Mouse (Mus musculus) neural tube, embryonic 13.5 days (tissue): ENCODE measurements around the gene Clip2. TPM values are rescaled to one million over a fixed set of nuclear protein-coding genes. Genes with fewer than 3 reads are reported as not detected.

Source experiments
- ATAC-seq: fragments of 200-750 bp; cut with Nextera tagmentation; 2 replicates; pipeline ENCODE4 v1.8.0; 2017; ENCODE audit warnings: low read depth, mild to moderate bottlenecking, moderate TSS enrichment, moderate library complexity
- H3K27ac ChIP-seq: fragments of 300-500 bp; sonication (generic); replicated peaks from 2 replicates; pipeline ENCODE4 v1.5.1; 2015; ENCODE audit warnings: moderate library complexity, mild to moderate bottlenecking, inconsistent platforms
- H3K27me3 ChIP-seq: fragments of 300-500 bp; sonication (generic); 2 replicates; pipeline ENCODE4 v1.6.1; 2015; ENCODE audit warnings: mild to moderate bottlenecking, inconsistent platforms
- H3K36me3 ChIP-seq: fragments of 300-500 bp; sonication (generic); 2 replicates; pipeline ENCODE4 v1.6.1; 2015; ENCODE audit warnings: mild to moderate bottlenecking, inconsistent platforms
- H3K4me1 ChIP-seq: fragments of 300-500 bp; sonication (generic); replicated peaks from 2 replicates; pipeline ENCODE4 v1.6.1; 2015; ENCODE audit warnings: inconsistent platforms
- H3K4me2 ChIP-seq: fragments of 300-500 bp; sonication (generic); 2 replicates; pipeline ENCODE4 v1.6.1; 2015; ENCODE audit warnings: inconsistent platforms, mild to moderate bottlenecking, moderate library complexity
- H3K4me3 ChIP-seq: fragments of 300-500 bp; sonication (generic); 2 replicates; pipeline ENCODE4 v1.5.1; 2015; ENCODE audit warnings: mild to moderate bottlenecking, inconsistent platforms
- H3K9ac ChIP-seq: fragments of 300-500 bp; sonication (generic); 2 replicates; pipeline ENCODE4 v1.6.1; 2015; ENCODE audit warnings: moderate library complexity, mild to moderate bottlenecking, inconsistent platforms
- H3K9me3 ChIP-seq: fragments of 300-500 bp; sonication (generic); 2 replicates; pipeline ENCODE4 v1.6.1; 2016; ENCODE audit warnings: inconsistent platforms
- WGBS: fragments of 180-500 bp; shearing (Covaris S2); methylation state at CpG from one replicate; pipeline ENCODE4 v1.1.7; 2015; 5-methylcytosine and 5-hydroxymethylcytosine counted together
- polyA plus RNA-seq: library from polyadenylated mRNA; unstranded; fragments of >200 nt; fragmentation: Nextera tagmentation; extraction: Ambion mirVana; gene quantifications from 2 replicates; pipeline ENCODE4 v1.2.1, GENCODE M21; 2015

The Clip2 gene
- polyA plus RNA-seq, 1 experiment from 2014 or later, result 11.9 TPM

DNA sequence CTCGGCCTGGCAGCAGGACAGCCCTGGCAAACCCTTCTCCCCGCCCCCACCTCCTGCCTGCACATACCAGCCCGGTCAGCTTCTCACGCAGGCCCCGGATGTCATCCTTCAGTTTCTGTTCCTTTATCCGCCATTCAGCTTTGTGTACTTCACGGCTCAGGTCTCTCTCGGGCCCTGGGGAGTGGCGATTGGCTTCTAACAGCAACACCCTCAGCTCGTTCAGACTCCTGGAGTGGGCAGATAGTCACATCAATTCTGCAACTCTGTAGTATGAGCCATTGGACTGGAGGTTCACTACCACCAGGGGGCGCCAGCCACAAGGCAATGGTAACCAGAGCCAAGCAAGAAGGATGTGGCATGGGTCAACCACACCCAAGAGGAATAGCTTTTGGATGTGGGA is 58.1 kb downstream of the Clip2 start:
- peaks cover 9% of the 10 kb centered on the region for H3K4me1 ChIP-seq

DNA sequence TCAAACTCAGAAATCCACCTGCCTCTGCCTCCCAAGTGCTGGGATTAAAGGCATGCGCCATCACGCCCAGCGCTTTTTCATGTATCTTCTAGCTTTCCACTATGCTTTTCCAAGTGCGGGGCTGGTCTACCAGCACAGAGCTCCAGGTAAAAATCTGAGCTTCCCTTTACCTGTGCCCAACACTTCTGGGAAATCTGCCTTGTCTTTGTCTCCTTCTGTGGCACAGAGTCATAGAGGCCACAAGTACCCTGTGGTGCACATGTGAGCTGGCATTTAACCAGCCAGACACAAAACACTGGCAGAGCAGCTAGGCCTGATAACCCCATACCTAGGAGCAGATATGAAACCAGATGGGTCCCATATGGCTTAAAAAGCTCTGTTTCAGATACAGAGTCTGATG is 59.3 kb downstream of the Clip2 start:
- 98% methylated on average over 4 of the region's 4 CpGs for WGBS

More for the DNA sequence above, 58.1 kb downstream of the Clip2 start:
- Histone ChIP-seq H3K9ac (no peak overlapping the region), H3K36me3 (peaks cover 98% of the 10 kb centered on the region), H3K4me2 (no peak overlapping the region), H3K4me3 (no peak overlapping the region), H3K9me3 (no peaks in the 10 kb centered on the region), H3K27me3 (no peaks in the 10 kb centered on the region), H3K27ac (no peak overlapping the region)
- peak; percentile 40; the same call in 1 of the 2 replicates for ATAC-seq
- WGBS, result 56% methylated on average over 11 of the region's 11 CpGs

DNA sequence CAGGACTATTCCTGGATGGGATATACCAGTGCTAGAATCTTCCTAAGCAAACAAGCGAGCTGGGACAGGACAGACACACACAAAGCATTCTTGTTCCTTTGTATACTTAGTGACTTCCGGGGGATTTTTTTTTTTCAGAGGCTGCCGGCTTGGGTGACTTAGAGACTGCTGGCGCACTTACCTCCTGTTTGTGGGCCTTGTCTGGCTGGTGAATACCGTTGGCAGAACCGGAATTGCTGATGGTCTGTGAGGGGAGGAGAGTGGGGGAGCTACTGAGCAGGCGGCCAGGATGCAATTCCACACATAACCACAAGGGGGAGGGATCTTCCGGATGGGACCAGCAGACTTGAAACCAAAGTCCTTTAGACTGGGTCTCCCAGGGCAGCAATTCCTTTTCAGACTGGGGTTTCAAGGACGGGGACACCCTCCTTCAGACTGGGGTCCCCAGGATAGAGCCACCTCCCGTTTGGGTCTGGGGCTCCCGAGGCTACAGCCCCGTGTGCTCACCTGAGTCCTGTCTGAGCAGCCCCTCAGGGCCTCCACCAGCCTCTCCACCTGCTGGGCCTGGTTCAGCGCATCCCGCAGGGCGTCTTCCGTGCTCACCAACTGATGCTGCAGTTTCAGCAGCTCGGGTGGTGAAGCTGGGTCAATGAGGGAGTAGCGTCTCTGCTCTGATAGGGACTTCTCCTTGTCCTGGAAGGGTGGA is 60.4 kb downstream of the Clip2 start:
- Histone ChIP-seq H3K4me1 (peaks cover 23% of the 10 kb centered on the region), H3K4me2 (no peak overlapping the region), H3K36me3 (peaks cover 83% of the 10 kb centered on the region), H3K27ac (0 out of 2 replicates have a peak overlapping the region, but pooled peaks have one; percentile 33), H3K27me3 (no peaks in the 10 kb centered on the region), H3K9ac (no peak overlapping the region), H3K4me3 (no peak overlapping the region), H3K9me3 (no peaks in the 10 kb centered on the region)
- ATAC-seq, result no peak; the same call in 1 of the 2 replicates
- 30% methylated on average over 18 of the region's 18 CpGs for WGBS

More for the DNA sequence above, 59.3 kb downstream of the Clip2 start:
- H3K27ac ChIP-seq, result no peak overlapping the region
- no peak overlapping the region for H3K4me2 ChIP-seq
- ATAC-seq, result no peak
- H3K4me3 ChIP-seq, result no peak overlapping the region
- no peak overlapping the region for H3K9ac ChIP-seq
- peaks cover 19% of the 10 kb centered on the region for H3K4me1 ChIP-seq
- no peaks in the 10 kb centered on the region for H3K9me3 ChIP-seq
- no peaks in the 10 kb centered on the region for H3K27me3 ChIP-seq
- H3K36me3 ChIP-seq, result peaks cover 93% of the 10 kb centered on the region

DNA sequence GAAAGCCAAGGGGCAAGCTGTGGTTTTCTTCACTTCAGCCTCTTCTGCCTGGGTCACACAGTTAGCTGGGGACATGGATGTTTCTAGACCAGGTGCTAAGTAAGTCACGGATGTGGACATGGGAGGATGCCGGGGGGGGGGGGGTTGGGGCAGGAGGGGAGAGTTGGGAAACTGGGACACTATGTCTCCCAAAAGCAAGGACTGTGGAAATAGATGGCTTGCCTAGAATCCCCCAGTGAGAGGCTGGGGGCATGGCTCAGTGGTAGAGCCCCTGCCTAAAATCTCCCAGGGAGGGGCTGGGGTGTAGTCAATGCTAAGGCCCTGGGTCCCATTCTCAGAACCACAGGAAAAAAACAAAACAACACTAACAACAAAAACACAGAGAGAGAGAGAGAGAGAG is 61.0 kb downstream of the Clip2 start:
- H3K9ac ChIP-seq, result no peak overlapping the region
- no peak for ATAC-seq
- H3K27ac ChIP-seq, result no peak overlapping the region
- WGBS, result 78% methylated on average over 2 of the region's 2 CpGs
- peaks cover 23% of the 10 kb centered on the region for H3K4me1 ChIP-seq
- H3K4me3 ChIP-seq, result no peak overlapping the region
- no peaks in the 10 kb centered on the region for H3K27me3 ChIP-seq
- H3K4me2 ChIP-seq, result no peak overlapping the region
- H3K9me3 ChIP-seq, result no peaks in the 10 kb centered on the region
- peaks cover 76% of the 10 kb centered on the region for H3K36me3 ChIP-seq

DNA sequence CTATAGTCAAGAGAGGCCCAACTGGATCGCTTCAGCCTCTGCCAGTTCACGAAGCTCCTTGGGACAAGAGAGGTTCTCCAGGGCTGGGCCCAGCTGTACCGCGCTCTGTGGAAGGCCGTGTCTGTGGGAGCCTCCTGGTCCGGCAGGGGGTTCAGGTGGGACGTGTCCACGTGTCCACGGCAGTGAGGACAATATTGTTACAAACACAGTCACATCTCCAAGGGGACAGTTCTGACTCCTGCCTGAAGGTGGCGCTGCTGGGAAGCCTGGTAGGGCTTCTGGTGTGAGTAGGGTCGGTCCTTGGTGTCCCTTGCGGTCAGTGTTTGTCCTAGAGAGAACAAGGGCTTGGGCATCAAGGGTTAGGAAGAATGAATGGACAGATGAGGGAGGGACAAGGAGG is 61.8 kb downstream of the Clip2 start:
- Histone ChIP-seq H3K4me1 (peaks cover 23% of the 10 kb centered on the region), H3K27ac (no peak overlapping the region), H3K9me3 (no peaks in the 10 kb centered on the region), H3K4me2 (no peak overlapping the region), H3K9ac (no peak overlapping the region), H3K27me3 (no peaks in the 10 kb centered on the region), H3K4me3 (no peak overlapping the region), H3K36me3 (peaks cover 69% of the 10 kb centered on the region)
- ATAC-seq, result no peak
- WGBS, result 93% methylated on average over 12 of the region's 12 CpGs

DNA sequence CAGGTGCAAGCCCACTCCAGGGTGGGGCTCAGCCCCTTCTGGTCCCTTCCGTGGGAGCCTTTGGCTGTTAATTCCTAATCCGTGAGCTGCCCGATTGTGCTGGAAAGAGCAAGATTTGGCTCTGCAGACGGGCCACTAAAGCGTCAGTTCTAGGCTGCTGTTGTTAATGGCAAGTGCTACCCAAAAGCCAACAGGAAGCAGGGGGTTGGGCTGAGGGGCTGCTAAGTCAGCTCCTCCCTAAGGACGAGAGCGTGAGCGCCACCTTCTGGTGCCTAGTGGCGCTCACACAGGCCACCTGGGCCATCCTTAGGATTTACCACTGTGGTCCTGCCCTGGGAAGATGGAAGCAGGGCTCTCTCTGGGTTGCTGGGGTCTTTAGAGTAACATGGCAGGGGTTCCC is 62.7 kb downstream of the Clip2 start:
- no peak overlapping the region for H3K27ac ChIP-seq
- 29% methylated on average over 9 of the region's 9 CpGs for WGBS
- H3K27me3 ChIP-seq, result no peaks in the 10 kb centered on the region
- no peak overlapping the region for H3K9ac ChIP-seq
- peaks cover 60% of the 10 kb centered on the region for H3K36me3 ChIP-seq
- H3K4me3 ChIP-seq, result no peak overlapping the region
- H3K4me1 ChIP-seq, result peaks cover 23% of the 10 kb centered on the region
- no peak overlapping the region for H3K4me2 ChIP-seq
- ATAC-seq, result no peak
- no peaks in the 10 kb centered on the region for H3K9me3 ChIP-seq

DNA sequence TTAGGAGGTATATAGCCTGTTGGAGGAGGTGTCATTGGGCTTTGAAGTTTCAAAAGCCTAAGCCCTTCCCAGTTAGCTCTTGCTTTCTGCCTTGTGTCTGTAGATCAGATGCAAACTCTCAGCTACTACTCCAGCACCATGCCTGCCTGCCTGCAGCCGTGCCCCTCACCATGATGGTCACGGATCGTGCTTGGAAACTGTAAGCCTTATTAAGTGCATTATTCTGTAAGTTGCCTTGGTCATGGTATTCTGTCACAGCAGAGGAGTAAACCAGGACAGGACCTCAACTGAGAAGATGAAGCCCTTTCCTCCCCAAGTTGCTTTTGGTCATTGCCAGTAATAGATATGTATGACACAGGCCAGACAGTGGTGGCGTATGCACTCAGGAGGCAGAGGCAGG is 63.6 kb downstream of the Clip2 start:
- H3K9me3 ChIP-seq, result no peaks in the 10 kb centered on the region
- WGBS, result 85% methylated on average over 4 of the region's 4 CpGs
- H3K36me3 ChIP-seq, result peaks cover 50% of the 10 kb centered on the region
- H3K4me1 ChIP-seq, result peaks cover 23% of the 10 kb centered on the region
- H3K27ac ChIP-seq, result peak overlapping the region; percentile 62
- H3K27me3 ChIP-seq, result no peaks in the 10 kb centered on the region
- H3K4me2 ChIP-seq, result no peak overlapping the region
- no peak overlapping the region for H3K9ac ChIP-seq
- H3K4me3 ChIP-seq, result no peak overlapping the region
- no peak for ATAC-seq

DNA sequence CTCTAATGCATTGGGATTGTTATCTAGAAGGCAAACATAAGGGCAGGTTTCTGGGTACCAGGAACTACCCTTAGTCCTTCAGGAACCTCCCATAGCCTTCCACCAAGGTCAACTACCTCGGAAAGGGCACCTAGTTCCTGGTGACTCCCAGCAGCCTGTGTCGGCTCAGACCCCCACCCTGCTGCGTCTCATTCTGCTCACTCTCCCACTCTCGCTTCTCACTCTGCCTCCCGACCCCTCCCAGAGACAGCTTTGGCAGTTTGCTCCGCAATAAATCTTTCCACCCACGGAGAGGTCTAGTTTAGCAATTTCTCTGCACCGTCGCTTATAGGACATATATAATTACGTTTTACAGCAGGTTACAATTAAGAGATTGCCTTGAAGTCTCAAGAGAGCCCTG is 64.2 kb downstream of the Clip2 start:
- no peak overlapping the region for H3K9ac ChIP-seq
- H3K4me3 ChIP-seq, result no peak overlapping the region
- no peaks in the 10 kb centered on the region for H3K9me3 ChIP-seq
- no peak for ATAC-seq
- H3K27me3 ChIP-seq, result no peaks in the 10 kb centered on the region
- H3K4me1 ChIP-seq, result peaks cover 23% of the 10 kb centered on the region
- peaks cover 44% of the 10 kb centered on the region for H3K36me3 ChIP-seq
- H3K4me2 ChIP-seq, result no peak overlapping the region
- peak overlapping the region; percentile 62 for H3K27ac ChIP-seq
- WGBS, result 35% methylated on average over 10 of the region's 10 CpGs

DNA sequence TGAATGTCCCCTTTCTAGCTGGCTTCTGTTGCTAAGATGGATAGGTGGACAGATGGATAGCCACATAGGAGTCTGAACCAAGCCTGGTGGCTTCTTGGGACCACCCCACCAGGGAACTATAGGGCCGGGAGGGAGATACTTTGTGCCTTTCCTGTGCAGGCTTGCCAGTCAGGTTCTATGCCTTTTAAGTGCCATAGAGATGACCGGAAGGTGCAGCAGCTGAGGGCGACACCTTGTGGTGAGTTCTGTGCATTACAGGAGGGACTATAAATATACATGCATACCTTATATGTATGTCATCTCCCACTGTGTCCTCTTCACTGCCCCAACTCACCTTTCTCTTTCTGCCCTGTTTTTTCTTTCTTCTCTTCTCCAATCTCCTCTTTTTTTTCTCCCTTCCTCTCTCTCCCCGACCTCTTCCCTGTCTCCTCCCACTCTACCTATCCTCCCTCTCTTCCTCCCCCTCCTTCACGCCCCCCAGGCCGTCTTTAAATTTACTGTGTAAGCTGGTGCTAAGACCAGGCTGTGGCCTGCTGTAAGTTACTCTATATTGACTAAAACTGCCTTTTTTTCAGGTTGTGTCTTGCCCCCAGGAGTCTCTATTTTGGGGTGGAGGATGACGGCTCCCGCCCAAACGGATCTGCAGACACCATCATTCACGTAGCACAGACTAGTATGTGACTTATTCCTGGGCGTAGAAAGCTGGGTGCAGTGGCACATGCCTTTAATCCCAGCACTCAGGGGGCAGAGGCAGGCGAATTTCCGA is 66.2 kb downstream of the Clip2 start:
- WGBS, result 61% methylated on average over 13 of the region's 13 CpGs
- Histone ChIP-seq H3K36me3 (peaks cover 27% of the 10 kb centered on the region), H3K9me3 (no peaks in the 10 kb centered on the region), H3K27ac (no peak overlapping the region), H3K4me1 (peaks cover 20% of the 10 kb centered on the region), H3K27me3 (no peaks in the 10 kb centered on the region), H3K9ac (no peak overlapping the region), H3K4me2 (no peak overlapping the region), H3K4me3 (no peak overlapping the region)
- peak; percentile 54; the same call in 1 of the 2 replicates for ATAC-seq

DNA sequence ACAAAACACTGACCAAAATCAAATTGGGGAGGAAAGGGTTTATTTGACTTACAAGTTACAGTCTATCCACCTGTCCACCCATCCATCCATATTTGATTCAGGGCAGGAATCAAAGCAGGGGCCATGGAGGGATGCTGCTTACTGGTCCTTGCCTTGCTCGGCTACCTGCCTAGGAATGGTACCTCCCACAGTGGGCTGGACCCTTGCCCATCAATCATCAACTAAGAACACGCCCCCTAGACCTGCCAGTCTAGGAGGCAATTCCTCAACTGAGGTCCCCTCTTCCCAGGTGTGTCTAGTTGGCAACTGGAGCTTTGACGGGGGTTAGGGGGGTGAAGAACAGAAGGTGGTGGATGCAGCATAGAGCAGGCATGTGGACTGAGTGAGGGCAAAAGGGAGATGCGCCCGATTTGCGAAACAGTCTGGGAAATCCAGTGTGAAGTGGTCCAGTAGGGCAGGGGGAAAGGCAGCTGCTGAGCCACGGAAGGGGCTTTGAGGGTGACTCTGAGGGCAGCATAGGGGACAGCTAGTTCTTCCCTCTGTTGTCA is 67.0 kb downstream of the Clip2 start:
- Histone ChIP-seq H3K9ac (no peak overlapping the region), H3K9me3 (no peaks in the 10 kb centered on the region), H3K27me3 (no peaks in the 10 kb centered on the region), H3K27ac (no peak overlapping the region), H3K4me2 (no peak overlapping the region), H3K4me1 (peaks cover 20% of the 10 kb centered on the region), H3K4me3 (no peak overlapping the region), H3K36me3 (peaks cover 18% of the 10 kb centered on the region)
- 79% methylated on average over 7 of the region's 7 CpGs for WGBS
- ATAC-seq, result no peak

DNA sequence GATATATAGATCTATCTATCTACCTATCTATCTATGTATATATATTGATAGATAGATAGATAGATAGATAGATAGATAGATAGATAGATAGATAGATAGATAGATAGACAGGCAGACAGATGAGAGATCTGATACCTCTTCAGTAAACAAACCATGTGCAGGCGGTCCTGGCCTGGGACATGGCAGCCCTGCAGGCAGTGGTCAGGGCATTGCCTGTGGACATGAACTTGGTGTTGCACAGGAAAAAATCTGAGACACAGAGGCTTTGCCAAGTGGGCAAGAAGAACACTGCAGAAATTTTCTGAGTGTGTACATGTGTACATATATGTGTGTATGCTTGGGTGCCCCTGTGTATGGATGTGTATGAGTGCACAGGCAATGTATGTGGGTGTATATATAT is 68.9 kb downstream of the Clip2 start:
- Histone ChIP-seq H3K27ac (no peak overlapping the region), H3K27me3 (no peaks in the 10 kb centered on the region), H3K9ac (no peak overlapping the region), H3K36me3 (no peaks in the 10 kb centered on the region), H3K4me2 (no peak overlapping the region), H3K4me3 (no peak overlapping the region), H3K4me1 (peaks cover 7% of the 10 kb centered on the region), H3K9me3 (no peaks in the 10 kb centered on the region)
- WGBS, result 93% methylated on average over 1 of the region's 1 CpGs
- ATAC-seq, result no peak

DNA sequence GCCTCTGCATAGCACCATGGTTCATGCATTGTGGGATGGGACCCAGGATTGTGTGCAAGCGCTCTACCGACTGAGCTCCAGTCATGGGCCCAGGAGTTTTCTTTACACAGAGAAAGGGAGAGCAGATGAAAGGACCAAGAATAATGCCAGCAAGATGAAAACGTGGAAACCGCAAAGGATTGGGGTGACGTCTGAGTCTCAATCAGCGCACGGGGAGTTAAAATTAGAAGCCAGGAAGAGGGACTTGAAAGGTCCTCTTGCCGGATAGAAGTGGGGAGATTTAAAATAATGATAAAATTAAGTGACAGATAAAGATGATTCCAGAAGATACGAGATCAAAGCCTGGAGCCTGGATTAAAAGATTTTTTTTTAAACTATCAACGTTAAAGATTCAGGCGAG is 69.9 kb downstream of the Clip2 start:
- no peak for ATAC-seq
- WGBS, result 77% methylated on average over 11 of the region's 11 CpGs
- H3K9me3 ChIP-seq, result no peaks in the 10 kb centered on the region
- no peaks in the 10 kb centered on the region for H3K36me3 ChIP-seq
- no peak overlapping the region for H3K4me2 ChIP-seq
- H3K27me3 ChIP-seq, result no peaks in the 10 kb centered on the region
- no peaks in the 10 kb centered on the region for H3K4me1 ChIP-seq
- no peak overlapping the region for H3K9ac ChIP-seq
- no peak overlapping the region for H3K27ac ChIP-seq
- no peak overlapping the region for H3K4me3 ChIP-seq
